Mouse (Mus musculus): ENCODE measurements at regions not wholly inside any gene's neighbourhood (a gene's known extent, or its start where the extent isn't known, plus 50 kb on each side); places are given as distances from the start of the nearest gene placed in this dataset.
"Not testable (repeated sequence)": the region's sequence is repeated elsewhere in the genome, so short reads cannot be mapped to it uniquely, and the experiment has no call there.

- not testable (repeated sequence) for H3K27ac ChIP-seq (ENCODE audit: low read depth, low read length); DNase-seq (ENCODE audit: low spot score); H3K4me1 ChIP-seq (replicated peaks; ENCODE audit: control insufficient read depth, insufficient read depth, low read length); ATAC-seq (replicated peaks; ENCODE audit: low FRiP score); H3K9ac ChIP-seq (ENCODE audit: low read length); H3K36me3 ChIP-seq (ENCODE audit: control insufficient read depth, insufficient read depth, low read length); H3K9me3 ChIP-seq (ENCODE audit: control insufficient read depth, low read length); H3K27me3 ChIP-seq (ENCODE audit: control insufficient read depth, insufficient read depth, low read length); H3K4me3 ChIP-seq (ENCODE audit: low read depth, low read length); H3K4me2 ChIP-seq (ENCODE audit: low read depth, low read length, severe bottlenecking)
Observed at GRCm38 (mm10) chr6:67954570-67954969, 419.0 kb upstream of the Tacstd2 start.

- not testable (repeated sequence) for H3K36me3 ChIP-seq (ENCODE audit: control insufficient read depth, insufficient read depth, low read length); H3K4me1 ChIP-seq (replicated peaks; ENCODE audit: control insufficient read depth, insufficient read depth, low read length); ATAC-seq (replicated peaks; ENCODE audit: low FRiP score); DNase-seq (ENCODE audit: low spot score); H3K9ac ChIP-seq (ENCODE audit: low read length); H3K27me3 ChIP-seq (ENCODE audit: control insufficient read depth, insufficient read depth, low read length); H3K9me3 ChIP-seq (ENCODE audit: control insufficient read depth, low read length); H3K4me3 ChIP-seq (ENCODE audit: low read depth, low read length); H3K27ac ChIP-seq (ENCODE audit: low read depth, low read length); H3K4me2 ChIP-seq (ENCODE audit: low read depth, low read length, severe bottlenecking)
- WGBS, result 44% methylated on average over 8 of the region's 8 CpGs
Observed at GRCm38 (mm10) chr6:67931499-67931898, 395.9 kb upstream of the Tacstd2 start.

- ATAC-seq (replicated peaks; ENCODE audit: low FRiP score) (no peak), DNase-seq (ENCODE audit: low spot score) (no peak)
- Histone ChIP-seq H3K4me3 (ENCODE audit: low read depth, low read length) (no peak overlapping the region), H3K9me3 (ENCODE audit: control insufficient read depth, low read length) (no peaks in the 10 kb centered on the region), H3K4me1 (replicated peaks; ENCODE audit: control insufficient read depth, insufficient read depth, low read length) (no peaks in the 10 kb centered on the region), H3K27me3 (ENCODE audit: control insufficient read depth, insufficient read depth, low read length) (no peaks in the 10 kb centered on the region), H3K36me3 (ENCODE audit: control insufficient read depth, insufficient read depth, low read length) (no peaks in the 10 kb centered on the region), H3K4me2 (ENCODE audit: low read depth, low read length, severe bottlenecking) (no peak overlapping the region), H3K27ac (ENCODE audit: low read depth, low read length) (no peak overlapping the region), H3K9ac (ENCODE audit: low read length) (no peak overlapping the region)
Observed at GRCm38 (mm10) chr6:67922537-67922936, 386.9 kb upstream of the Tacstd2 start.

GRCm38 (mm10) chr6:67913903-67914302 lies 378.3 kb upstream of the Tacstd2 start:
- DNase-seq (ENCODE audit: low spot score) (no peak), ATAC-seq (replicated peaks; ENCODE audit: low FRiP score) (no peak)
- no peaks in the 10 kb centered on the region for H3K9me3 ChIP-seq (ENCODE audit: control insufficient read depth, low read length)
- 75% methylated on average over 2 of the region's 2 CpGs for WGBS
- no peak overlapping the region for H3K4me3 ChIP-seq (ENCODE audit: low read depth, low read length)
- H3K27ac ChIP-seq (ENCODE audit: low read depth, low read length), result no peak overlapping the region
- no peak overlapping the region for H3K9ac ChIP-seq (ENCODE audit: low read length)
- H3K36me3 ChIP-seq (ENCODE audit: control insufficient read depth, insufficient read depth, low read length), result no peaks in the 10 kb centered on the region
- H3K27me3 ChIP-seq (ENCODE audit: control insufficient read depth, insufficient read depth, low read length), result no peaks in the 10 kb centered on the region
- H3K4me1 ChIP-seq (replicated peaks; ENCODE audit: control insufficient read depth, insufficient read depth, low read length), result no peaks in the 10 kb centered on the region
- H3K4me2 ChIP-seq (ENCODE audit: low read depth, low read length, severe bottlenecking), result no peak overlapping the region

GRCm38 (mm10) chr6:67913309-67913708 lies 377.7 kb upstream of the Tacstd2 start:
- no peaks in the 10 kb centered on the region for H3K4me1 ChIP-seq (replicated peaks; ENCODE audit: control insufficient read depth, insufficient read depth, low read length)
- no peaks in the 10 kb centered on the region for H3K36me3 ChIP-seq (ENCODE audit: control insufficient read depth, insufficient read depth, low read length)
- H3K4me3 ChIP-seq (ENCODE audit: low read depth, low read length), result no peak overlapping the region
- ATAC-seq (replicated peaks; ENCODE audit: low FRiP score), result no peak
- H3K27me3 ChIP-seq (ENCODE audit: control insufficient read depth, insufficient read depth, low read length), result no peaks in the 10 kb centered on the region
- H3K4me2 ChIP-seq (ENCODE audit: low read depth, low read length, severe bottlenecking), result no peak overlapping the region
- no peaks in the 10 kb centered on the region for H3K9me3 ChIP-seq (ENCODE audit: control insufficient read depth, low read length)
- no peak overlapping the region for H3K27ac ChIP-seq (ENCODE audit: low read depth, low read length)
- no peak overlapping the region for H3K9ac ChIP-seq (ENCODE audit: low read length)
- 85% methylated on average over 3 of the region's 3 CpGs for WGBS
- DNase-seq (ENCODE audit: low spot score), result no peak

GRCm38 (mm10) chr6:67896495-67896894 lies 360.9 kb upstream of the Tacstd2 start:
- Histone ChIP-seq H3K4me1 (replicated peaks; ENCODE audit: control insufficient read depth, insufficient read depth, low read length) (no peaks in the 10 kb centered on the region), H3K27ac (ENCODE audit: low read depth, low read length) (no peak overlapping the region), H3K9me3 (ENCODE audit: control insufficient read depth, low read length) (no peaks in the 10 kb centered on the region), H3K27me3 (ENCODE audit: control insufficient read depth, insufficient read depth, low read length) (no peaks in the 10 kb centered on the region), H3K4me2 (ENCODE audit: low read depth, low read length, severe bottlenecking) (no peak overlapping the region), H3K4me3 (ENCODE audit: low read depth, low read length) (no peak overlapping the region), H3K36me3 (ENCODE audit: control insufficient read depth, insufficient read depth, low read length) (no peaks in the 10 kb centered on the region), H3K9ac (ENCODE audit: low read length) (no peak overlapping the region)
- DNase-seq (ENCODE audit: low spot score) (no peak), ATAC-seq (replicated peaks; ENCODE audit: low FRiP score) (no peak)
- 82% methylated on average over 3 of the region's 3 CpGs for WGBS

GRCm38 (mm10) chr6:67895858-67896257 lies 360.3 kb upstream of the Tacstd2 start:
- H3K4me3 ChIP-seq (ENCODE audit: low read depth, low read length), result no peak overlapping the region
- no peak overlapping the region for H3K27ac ChIP-seq (ENCODE audit: low read depth, low read length)
- DNase-seq (ENCODE audit: low spot score) (no peak), ATAC-seq (replicated peaks; ENCODE audit: low FRiP score) (no peak)
- no peaks in the 10 kb centered on the region for H3K9me3 ChIP-seq (ENCODE audit: control insufficient read depth, low read length)
- no peaks in the 10 kb centered on the region for H3K27me3 ChIP-seq (ENCODE audit: control insufficient read depth, insufficient read depth, low read length)
- no peaks in the 10 kb centered on the region for H3K36me3 ChIP-seq (ENCODE audit: control insufficient read depth, insufficient read depth, low read length)
- no peaks in the 10 kb centered on the region for H3K4me1 ChIP-seq (replicated peaks; ENCODE audit: control insufficient read depth, insufficient read depth, low read length)
- no peak overlapping the region for H3K4me2 ChIP-seq (ENCODE audit: low read depth, low read length, severe bottlenecking)
- 92% methylated on average over 2 of the region's 2 CpGs for WGBS
- no peak overlapping the region for H3K9ac ChIP-seq (ENCODE audit: low read length)

- ATAC-seq (replicated peaks; ENCODE audit: low FRiP score) (no peak), DNase-seq (ENCODE audit: low spot score) (no peak)
- no peaks in the 10 kb centered on the region for H3K9me3 ChIP-seq (ENCODE audit: control insufficient read depth, low read length)
- no peaks in the 10 kb centered on the region for H3K27me3 ChIP-seq (ENCODE audit: control insufficient read depth, insufficient read depth, low read length)
- no peak overlapping the region for H3K4me2 ChIP-seq (ENCODE audit: low read depth, low read length, severe bottlenecking)
- no peak overlapping the region for H3K27ac ChIP-seq (ENCODE audit: low read depth, low read length)
- H3K4me3 ChIP-seq (ENCODE audit: low read depth, low read length), result no peak overlapping the region
- H3K9ac ChIP-seq (ENCODE audit: low read length), result no peak overlapping the region
- no peaks in the 10 kb centered on the region for H3K36me3 ChIP-seq (ENCODE audit: control insufficient read depth, insufficient read depth, low read length)
- no peaks in the 10 kb centered on the region for H3K4me1 ChIP-seq (replicated peaks; ENCODE audit: control insufficient read depth, insufficient read depth, low read length)
- WGBS, result 58% methylated on average over 2 of the region's 2 CpGs
Observed at GRCm38 (mm10) chr6:67887586-67887985, 352.0 kb upstream of the Tacstd2 start.

- DNase-seq (ENCODE audit: low spot score) (no peak), ATAC-seq (replicated peaks; ENCODE audit: low FRiP score) (no peak)
- H3K9me3 ChIP-seq (ENCODE audit: control insufficient read depth, low read length), result no peaks in the 10 kb centered on the region
- H3K4me3 ChIP-seq (ENCODE audit: low read depth, low read length), result no peak overlapping the region
- no peak overlapping the region for H3K27ac ChIP-seq (ENCODE audit: low read depth, low read length)
- 90% methylated on average over 5 of the region's 5 CpGs for WGBS
- no peaks in the 10 kb centered on the region for H3K4me1 ChIP-seq (replicated peaks; ENCODE audit: control insufficient read depth, insufficient read depth, low read length)
- H3K4me2 ChIP-seq (ENCODE audit: low read depth, low read length, severe bottlenecking), result no peak overlapping the region
- H3K27me3 ChIP-seq (ENCODE audit: control insufficient read depth, insufficient read depth, low read length), result no peaks in the 10 kb centered on the region
- H3K36me3 ChIP-seq (ENCODE audit: control insufficient read depth, insufficient read depth, low read length), result no peaks in the 10 kb centered on the region
- no peak overlapping the region for H3K9ac ChIP-seq (ENCODE audit: low read length)
Observed at GRCm38 (mm10) chr6:67884893-67885292, 349.3 kb upstream of the Tacstd2 start.

Measured in forebrain, embryonic 11.5 days (tissue).